Mouse (Mus musculus): Measurements from ENCODE around the gene Sirt7.
"Not testable (repeated sequence)": the region's sequence is repeated elsewhere in the genome, so short reads cannot be mapped to it uniquely, and the experiment has no call there.

The Sirt7 gene

DNA sequence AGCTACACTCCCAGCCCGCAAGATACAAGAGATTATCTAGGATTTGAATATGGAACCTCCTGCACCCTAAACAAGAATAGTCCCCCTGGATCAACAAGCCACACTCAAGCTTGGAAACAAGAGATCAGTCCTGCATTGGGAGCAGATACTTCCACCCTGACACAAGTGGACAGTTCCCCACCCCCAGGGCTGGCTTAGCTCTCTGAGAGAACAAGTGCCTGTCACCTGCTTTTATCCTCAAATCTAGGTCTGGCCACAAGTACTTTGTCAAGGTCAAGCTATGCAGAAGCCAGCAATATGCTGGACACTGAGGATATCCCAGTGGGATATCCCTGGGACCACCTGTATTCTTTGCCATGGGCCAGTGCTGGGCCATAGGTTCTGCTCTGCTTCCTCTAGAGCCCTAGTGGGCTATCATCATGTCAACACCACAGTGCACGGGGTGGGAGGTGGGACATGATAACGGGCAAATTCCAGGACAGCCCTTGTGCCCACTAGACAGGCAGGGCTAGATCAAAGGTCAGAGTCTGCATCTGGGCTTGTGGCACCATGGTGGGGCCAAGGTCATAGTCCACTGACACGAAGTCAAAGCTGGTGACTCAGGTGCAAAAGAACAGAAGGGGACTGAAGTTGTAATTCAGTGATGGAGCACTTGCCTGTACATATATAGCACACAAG, 8.3 kb downstream of the Sirt7 start:
- DNase-seq (ENCODE audit: low read depth): no peak

DNA sequence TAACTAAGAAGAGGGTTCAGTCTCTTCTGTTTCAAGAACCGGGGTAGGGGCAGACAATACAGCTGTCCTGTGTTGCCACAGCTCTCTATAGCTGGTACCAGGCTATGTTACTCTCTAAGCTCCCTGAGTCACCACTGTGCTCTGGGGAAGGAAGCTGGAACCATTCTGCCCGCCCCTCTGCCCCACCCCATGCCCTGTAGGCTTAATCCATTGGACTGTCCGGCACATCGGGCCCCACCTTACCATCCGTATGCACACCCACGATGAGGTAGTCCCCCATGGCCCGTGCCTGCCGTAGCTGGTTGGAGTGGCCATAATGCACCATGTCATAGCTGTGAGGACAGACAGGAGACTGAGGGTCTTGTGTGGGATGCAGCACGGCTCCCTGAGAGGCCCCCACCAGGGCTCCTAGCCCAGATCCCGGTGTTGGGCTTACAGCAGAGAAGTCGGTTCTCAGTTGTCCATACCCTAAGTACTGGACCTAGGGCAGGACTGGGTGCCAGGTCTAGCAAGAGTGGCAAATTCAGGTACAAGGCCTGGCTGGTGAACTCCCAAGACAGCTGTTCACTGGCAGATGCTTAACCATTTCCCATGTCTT, 9.3 kb downstream of the Sirt7 start:
- DNase-seq (ENCODE audit: low read depth): peak; percentile 84

DNA sequence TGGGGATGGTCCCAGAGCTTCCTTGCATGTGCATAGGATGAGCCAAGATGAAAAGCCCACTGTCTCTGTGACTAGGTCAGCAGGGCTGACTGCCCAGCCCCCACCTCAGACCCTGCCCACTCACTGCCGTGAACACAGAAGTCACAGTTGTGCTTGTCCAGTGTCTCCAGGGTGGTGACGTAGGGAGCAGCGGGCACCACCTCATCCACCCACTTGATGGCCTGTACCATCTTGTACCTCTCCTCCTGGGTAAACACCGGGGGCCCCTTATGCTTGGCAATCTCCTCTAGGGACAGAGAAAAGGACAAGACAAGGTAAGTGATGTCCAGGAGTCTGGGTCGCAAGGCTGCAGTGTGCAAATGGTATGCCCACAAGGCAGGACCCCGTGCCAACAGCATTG, 9.9 kb downstream of the Sirt7 start:
- DNase-seq (ENCODE audit: low read depth): no peak

DNA sequence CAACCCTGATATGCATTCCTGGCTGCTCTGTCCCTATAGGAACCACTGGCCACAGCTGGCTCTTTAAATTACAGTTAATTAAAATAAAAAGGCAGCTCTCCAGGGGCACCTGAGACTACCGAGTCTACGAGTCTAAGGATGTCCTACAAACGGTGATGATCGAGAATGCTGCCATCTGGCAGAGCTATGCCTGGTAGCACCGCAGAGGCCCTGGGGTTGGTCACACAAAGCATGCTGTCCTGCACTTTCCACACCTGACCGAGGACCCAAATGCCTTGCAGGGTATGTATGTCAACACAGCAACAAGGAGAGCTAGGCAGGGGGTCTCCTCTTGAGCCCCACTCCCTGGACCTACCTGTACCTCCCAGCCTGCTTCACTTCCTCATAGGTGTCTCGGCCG, 11.1 kb downstream of the Sirt7 start:
- no peak for DNase-seq (ENCODE audit: low read depth)

DNA sequence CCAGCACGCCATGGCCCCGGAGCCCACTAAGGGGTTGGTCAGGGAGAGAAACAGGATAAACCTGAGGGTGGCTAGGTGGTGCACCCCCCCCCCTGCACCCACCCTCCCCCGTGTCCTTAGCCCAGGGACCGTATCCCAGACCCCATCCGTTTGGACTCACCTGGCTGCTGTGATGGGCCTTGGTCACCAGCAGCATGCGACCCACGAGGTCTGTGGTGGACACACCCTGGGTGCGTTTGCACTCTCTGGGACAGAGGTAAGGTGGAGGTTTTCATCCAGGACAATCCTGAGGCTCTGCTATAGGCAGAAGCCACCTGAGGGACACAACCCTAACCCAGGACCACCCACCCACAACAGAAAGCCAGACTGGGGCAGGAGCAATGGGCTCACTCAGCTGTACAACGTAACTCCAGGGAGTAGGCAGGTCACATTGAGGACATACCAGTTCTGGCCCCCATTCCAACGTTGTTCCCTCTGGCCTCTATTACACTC, 11.5 kb downstream of the Sirt7 start:
- DNase-seq (ENCODE audit: low read depth): no peak

DNA sequence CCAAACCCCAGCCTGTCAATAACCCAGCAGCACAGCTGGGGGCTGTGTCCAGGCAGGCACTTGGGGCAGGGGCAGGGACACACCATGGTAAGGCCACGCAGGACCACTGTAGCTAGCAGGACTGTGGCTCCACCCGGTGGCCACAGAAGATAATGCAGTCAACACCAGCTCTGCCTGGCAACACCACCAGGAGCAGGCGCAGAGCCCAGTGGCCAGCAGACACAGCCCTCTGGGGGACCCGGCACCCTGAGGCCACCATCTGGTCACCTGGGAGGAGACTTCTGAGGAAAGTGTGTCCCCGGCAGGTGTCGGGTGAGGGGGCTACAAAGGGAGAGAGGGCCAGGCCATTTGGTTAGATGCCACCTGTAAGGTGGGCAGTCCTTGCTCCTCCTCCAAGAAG, 12.3 kb downstream of the Sirt7 start:
- DNase-seq (ENCODE audit: low read depth): peak; percentile 72

DNA sequence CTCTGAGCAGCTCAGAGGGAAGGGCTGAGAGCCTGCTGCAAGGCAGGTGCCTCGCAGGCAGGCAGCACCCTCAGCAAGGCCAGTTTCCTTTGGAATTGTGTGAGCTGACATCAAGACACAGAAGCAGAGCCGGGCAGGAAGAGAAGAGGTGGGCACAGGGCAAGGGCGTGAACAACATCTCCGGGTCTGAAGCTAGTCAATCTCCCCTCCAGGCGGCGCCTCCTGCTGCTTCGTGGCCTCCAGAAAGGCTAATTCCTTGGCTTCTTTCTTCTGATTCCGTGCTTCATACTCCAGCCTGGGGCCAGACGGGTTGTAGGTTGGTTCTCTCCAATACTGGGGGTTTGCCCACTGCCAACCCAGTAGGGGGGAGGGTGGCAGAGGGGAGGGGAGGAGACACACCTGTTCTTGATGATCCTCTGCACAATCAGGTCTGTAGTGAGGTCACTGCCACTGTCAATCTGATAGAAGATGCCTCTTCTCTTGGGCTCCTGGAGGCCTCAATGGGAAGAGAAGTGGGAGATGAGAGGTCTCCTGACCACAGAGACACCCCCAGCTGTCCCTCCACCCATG, 14.5 kb downstream of the Sirt7 start:
- DNase-seq (ENCODE audit: low read depth): no peak

DNA sequence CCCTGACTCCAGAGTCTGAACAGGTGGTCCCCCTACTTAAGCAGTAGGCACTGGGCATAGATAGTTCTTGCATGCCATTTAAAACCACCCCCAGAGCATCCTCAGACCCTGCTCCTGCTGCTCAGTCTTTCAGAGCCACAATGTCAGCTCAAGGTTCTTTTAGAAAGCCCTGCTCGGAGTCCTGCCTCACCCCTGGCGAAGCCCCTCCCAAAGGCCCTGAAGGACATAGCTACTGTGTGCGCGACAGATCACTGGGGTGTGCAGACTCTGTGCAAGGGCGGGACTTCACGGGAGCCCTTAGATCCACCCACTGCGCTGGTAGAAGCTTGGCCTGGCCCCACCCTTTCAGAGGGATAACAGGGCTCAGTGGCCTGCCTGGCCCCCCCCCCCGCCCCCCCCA, 15.8 kb downstream of the Sirt7 start:
- DNase-seq (ENCODE audit: low read depth): no peak

DNA sequence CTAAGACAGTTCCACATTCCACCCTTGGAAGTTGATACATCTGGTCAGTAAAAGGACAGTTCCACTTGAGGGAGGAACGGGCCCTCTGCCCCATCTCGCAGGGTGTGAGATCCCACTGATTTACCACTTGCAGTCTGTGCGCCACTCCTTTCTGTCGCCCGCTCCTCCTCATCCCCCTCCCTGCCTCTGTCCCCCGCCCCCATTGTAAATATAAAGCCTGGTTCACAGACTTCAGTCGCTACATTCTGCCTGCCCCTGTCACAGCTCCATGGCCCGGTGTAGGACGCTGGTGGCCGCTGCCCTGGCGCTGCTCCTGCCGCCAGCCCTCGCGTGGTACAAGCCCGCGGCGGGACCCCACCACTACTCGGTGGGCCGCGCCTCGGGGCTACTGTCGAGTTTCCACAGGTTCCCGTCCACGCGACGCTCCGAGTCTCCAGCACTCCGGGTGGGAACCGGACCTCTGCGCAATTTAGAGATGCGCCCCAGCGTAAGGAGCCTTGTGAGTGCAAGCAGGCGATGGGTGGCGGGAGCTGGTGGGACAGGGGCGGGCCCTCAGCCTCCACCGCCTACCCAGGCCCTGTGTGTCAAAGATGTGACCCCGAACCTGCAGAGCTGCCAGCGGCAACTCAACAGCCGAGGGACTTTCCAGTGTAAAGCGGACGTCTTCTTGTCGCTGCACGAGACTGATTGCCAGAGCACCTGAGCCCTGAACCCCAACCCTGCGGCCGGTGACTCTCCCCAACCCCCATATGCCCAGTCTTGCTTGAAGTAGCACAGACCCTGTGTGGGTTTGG, 16.6 kb downstream of the Sirt7 start, which contains the start of gene Npb:
TSS of gene Npb (plus strand) at position 237 of the 794 bp plus-strand sequence.
- no peak for DNase-seq (ENCODE audit: low read depth)

DNA sequence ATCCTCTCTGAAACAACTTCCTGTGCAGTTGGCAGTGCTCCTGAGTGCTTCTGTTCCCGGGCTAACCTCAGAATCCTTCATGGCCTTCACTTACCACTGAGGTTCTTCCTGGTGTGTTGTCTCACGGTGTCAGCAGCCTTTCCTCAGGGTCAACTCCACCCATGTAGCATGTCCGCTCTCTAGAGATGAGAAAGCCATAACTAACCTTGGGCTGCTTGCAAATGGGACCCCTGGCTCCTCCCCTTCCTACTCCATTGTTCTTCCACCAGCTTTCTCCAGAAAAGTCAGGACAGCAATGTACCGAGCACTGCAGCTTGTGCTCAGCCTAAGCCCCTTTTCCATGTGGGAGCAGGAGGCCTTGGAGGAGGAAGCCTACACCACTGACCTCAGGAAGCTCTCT, 18.3 kb downstream of the Sirt7 start:
- DNase-seq (ENCODE audit: low read depth): no peak

DNA sequence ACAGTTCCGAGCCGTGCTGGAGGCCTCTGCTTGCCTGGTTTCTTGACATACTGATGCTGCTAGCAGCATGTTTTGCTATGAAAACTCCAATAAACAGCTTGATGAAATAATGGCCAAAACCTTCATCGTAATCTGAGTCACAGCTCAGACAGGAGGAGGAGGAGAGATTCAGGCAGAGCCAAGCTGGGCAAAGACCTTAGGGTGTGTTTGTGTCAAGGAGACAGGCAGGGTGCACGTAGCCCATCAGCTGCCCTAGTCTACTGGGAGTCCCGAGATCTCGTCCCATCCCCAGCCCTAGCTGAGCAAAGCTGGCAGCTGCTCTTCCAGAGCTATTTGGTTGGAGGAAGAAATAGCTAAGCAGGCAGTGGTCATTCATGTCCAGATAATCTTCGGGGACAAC, 19.4 kb downstream of the Sirt7 start:
- no peak for DNase-seq (ENCODE audit: low read depth)

DNA sequence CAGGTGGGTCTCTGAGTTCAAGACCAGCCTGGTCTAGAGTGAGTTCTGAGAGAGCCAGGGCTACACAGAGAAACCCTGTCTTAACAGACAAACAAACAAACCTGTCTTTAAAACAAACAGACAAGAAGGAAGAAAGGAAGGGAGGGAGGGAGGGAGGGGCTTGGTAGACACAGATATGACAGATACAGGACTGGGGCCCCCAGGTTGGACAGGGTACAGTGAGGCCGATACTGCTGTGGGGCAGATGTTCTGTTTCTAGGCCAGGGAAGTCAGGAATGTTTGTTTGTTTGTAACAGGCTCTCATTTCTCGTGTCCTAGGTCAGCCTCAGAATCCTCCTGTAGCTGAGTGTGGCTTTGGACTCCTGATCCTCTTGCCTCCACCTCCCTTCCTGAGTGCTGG, 21.5 kb downstream of the Sirt7 start:
- DNase-seq (ENCODE audit: low read depth): no peak

DNA sequence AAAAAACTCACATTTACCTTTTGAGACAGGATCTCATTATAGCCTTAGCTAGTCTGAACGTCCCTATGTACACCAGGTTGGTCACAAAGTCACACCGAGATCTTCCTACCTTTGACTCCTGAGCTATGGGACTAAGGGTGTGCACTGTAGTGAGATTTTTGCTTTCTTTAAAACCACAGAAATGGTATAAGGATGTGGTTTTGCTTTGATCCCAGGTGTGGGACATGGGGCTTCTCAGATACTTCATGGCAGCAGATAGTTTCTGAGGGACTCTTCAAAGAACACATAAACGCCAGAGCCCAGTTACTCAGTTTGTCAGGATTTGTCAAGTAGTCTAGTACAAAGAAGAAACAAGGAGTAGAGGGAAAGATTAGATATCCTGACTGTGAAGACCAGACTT, 24.3 kb downstream of the Sirt7 start:
- DNase-seq (ENCODE audit: low read depth): no peak

DNA sequence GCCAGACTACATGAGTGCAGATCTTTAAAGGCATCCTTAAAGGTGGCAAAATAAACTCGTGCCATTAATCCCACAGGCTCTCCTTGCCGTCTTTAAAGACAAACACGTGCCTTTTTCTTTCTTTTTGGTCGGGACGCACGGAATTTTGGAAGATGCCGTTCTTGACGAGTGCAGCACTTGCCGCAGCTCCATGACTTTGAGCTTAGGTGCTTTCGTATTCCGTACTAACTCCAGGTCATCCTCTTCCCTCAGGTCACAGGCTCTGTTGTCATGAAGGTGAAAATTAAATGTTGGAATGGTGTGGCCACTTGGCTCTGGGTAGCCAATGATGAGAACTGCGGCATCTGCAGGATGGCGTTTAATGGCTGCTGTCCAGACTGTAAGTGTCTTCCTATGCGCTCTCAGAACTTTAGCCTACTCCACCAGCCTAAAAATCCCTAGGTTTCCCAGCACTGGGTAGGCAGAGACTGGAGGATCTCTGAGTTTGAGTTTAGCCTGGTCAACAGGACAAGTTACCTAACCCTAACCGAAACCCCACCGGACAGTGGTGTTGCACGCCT, 26.0 kb downstream of the Sirt7 start:
- no peak for DNase-seq (ENCODE audit: low read depth)

DNA sequence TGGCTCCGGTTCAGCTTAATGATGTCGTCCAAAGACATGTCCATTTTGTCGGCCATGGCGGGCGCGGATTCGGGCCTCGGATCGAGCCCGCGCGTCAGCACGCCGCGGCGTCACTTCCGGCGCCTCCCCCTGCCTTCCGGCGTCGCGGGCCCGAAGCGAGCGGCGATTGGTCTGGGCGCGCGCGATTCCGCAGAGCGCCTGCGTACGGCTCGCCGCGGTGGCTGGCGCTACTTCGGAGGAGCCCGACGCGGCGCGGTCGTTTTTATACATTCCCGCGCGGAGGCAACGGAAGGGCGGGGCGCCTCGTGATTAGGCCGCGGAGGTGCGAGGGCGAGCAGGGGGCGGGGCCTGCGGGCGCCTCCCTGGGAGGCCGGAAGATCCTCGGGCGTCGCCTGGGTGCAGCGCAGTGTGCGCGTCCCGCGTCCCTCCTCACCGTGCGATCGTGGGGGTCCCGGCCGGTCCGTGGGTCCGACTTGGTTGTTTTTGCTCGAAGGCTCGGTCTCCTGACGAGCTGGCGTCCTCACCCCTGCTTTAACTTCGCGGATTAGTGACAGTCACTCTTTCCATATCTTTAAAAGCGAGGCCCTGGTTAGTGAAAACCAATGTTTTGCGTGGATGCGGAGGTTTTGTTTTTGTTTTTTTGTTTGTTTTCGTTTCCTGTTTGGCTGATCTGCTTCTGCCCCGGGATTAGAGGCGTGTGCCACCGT, 26.6 kb downstream of the Sirt7 start, which contains the start of the genes Alyref and Anapc11:
TSS of gene Alyref (minus strand) at position 83 of the 707 bp plus-strand sequence.
TSS of gene Anapc11 (plus strand) at position 139 of the 707 bp plus-strand sequence.
- DNase-seq (ENCODE audit: low read depth): peak; percentile 96

DNA sequence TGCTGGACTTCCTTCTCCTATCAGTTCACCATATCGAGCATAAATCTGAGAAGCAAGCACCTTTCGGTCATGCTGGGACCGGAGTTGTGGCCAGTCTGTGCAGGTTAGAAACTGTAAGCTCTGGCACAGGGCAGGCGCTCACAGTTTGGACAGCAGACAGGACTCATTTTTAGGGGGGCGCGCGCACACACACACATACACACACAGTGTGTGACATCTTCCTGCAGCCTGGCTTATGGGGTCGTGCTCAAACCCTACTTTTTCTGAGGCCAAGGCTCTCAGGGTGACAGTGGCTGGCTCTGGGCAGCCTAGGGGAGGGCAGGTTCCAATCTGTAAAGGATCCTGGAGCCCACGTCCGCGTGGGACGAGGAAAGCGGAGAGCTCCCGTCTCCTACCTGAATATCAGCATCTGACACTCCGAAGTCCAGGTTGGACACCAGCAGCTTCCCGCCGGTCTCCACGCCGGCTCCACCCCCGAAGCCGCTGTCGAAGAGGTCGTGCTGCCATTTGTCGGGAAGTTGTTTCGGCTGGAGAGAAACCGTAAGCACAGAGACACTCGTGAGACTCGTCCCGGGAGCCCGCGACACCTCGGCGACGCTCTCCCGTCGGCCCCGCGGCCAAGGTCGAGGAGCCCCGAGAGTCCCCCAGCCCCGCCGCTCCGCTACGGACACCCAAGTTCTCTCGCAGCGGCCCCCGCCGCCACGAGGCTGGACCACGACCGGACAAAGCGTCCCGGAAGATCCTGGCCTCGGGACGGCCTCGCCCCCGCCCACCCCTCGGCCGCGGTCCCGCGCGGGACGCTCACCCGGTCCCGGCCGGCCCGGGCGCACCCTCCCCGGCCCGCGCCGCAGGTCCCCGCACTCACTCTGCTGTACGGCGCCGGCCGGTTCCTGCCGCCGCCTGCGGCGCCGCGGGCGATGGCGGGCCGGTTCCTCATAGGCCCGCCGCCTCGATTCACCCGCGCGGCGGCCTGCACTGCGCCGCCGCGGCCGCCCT, 27.5 kb downstream of the Sirt7 start:
- no peak for DNase-seq (ENCODE audit: low read depth)

DNA sequence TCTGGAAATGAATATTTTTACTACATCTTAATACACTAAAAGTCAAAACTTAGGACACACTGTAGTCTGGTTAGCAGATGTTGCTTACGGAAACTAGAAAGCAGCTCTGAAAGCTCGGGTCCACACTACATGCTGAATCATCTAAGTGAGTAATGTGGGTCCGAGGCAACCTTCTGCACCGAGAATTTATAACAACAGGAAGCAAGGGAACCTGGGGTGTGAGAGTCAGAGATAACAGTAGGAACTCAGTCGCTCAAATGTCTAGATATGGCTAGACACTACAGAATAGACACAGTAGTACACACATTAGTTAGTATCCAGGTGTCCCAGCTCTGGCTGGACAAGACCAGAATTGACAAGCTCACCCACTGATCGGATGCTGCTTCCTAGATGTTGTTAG, 36.5 kb downstream of the Sirt7 start:
- DNase-seq (ENCODE audit: low read depth): peak; percentile 83

DNA sequence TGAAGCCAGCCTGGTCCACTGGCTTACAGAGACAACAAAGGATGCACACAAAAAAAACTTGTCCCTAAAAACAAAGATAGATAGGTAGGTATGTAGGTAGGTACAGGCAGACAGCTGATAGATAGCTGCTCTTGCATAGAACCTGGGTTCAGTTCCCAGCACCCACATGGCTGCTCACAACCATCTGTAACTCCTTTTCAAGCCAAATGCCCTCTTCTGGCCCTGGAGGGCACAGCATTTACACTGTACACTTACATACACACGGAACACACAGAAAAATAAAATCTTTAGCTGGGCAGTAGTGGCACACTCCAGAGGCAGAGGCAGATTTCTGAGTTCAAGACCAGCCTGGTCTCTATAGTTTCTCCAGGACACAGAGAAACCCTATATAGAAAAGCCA, 41.1 kb downstream of the Sirt7 start:
- DNase-seq (ENCODE audit: low read depth): no peak

DNA sequence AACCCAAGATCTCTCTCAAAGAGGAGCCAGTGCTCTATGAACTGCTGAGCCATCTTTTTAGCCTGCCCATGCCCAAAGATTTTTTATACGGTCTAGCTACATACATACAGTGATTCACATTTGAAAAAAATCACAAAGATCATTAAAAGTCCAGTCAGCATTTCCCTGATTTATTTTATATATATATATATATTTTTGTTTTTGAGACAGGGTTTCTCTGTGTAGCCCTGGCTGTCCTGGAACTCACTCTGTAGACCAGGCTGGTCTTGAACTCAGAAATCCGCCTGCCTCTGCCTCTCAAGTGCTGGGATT, 42.1 kb downstream of the Sirt7 start:
- not testable (repeated sequence) for DNase-seq (ENCODE audit: low read depth)

DNA sequence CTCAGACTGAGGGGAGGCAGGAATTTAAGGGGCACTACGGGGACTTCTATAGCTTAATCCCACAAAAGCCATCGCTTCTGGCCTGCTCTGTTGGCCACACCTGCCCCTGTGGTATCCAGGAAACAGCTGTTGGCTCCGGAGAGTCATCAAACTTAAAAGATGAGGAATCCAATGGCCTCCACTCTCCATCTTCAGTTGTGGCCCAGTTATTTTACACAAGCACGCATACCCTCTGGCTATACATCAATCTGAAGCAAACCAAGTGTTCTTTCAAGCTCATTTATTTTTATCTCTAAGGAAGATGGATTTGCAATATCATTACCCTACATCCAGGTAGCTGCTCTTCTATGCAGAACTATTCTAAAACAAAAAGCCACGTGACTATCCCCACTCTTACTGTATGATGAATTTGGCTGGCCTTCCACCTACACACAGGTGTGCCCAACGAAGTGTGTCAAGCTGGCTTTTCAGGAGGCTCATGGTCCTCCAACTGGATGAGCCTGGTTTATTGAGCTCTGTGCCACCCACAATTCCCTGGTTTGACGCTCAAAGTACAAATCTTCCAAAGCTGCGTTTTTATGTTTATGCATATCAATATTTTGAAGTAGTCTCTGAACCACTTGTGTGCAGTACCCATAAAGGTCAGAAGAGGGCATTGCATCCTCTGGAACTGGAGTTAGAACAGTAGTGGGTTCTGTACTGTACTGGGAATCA, 42.6 kb downstream of the Sirt7 start:
- peak; percentile 75 for DNase-seq (ENCODE audit: low read depth)

Data from 416B (cell line).